Mouse (Mus musculus) bone marrow, adult 2 months (tissue): ENCODE results near the gene Slc2a10.

ENCODE experiments used
- CTCF ChIP-seq: fragments of 200-500 bp; IDR thresholded peaks from 2 replicates; pipeline ENCODE4 v1.5.1; 2011; ENCODE audit warnings: low read length, control low read depth; ENCODE audit not compliant: control insufficient read depth, insufficient read depth
- POLR2A ChIP-seq: fragments of 200-500 bp; IDR thresholded peaks from 2 replicates; pipeline ENCODE4 v1.6.1; 2011; ENCODE audit warnings: low read depth, mild to moderate bottlenecking, control low read depth, low read length, borderline replicate concordance; ENCODE audit not compliant: control insufficient read depth

DNA sequence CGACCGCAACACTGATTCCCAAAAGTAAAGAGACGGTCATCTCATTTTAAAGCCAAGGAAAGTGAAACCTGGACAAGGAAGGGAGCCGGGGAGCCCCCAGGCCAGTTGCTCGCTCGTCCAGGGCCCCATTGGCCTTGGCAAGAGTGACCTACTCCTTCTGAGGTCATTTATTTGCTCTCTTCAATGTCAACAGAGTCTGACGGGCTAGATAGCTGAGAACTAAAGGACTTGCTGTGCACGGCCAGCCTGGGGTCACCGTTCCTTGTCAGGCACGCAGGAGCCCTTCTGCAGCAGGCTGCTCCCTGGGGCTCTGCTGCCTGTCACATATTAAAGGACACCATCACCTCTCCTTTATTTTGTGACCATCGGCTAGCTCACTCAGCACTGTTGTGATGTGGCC is 31.6 kb upstream of the Slc2a10 start:
- TF ChIP-seq CTCF: no peak
- no peak for TF ChIP-seq POLR2A
